Mouse (Mus musculus) myocyte (in vitro differentiated cells): Measurements from ENCODE around the gene Slfnl1.

Experiments used
- E2F4 ChIP-seq: IDR thresholded peaks from one replicate; pipeline ENCODE4 v1.6.1; 2011; ENCODE audit warnings: mild to moderate bottlenecking, control low read depth, moderate library complexity; ENCODE audit not compliant: insufficient read depth
- MAX ChIP-seq: IDR thresholded peaks from one replicate; pipeline ENCODE4 v1.6.1; 2011; ENCODE audit warnings: low read depth, mild to moderate bottlenecking, control low read depth
- TCF12 ChIP-seq: IDR thresholded peaks from one replicate; pipeline ENCODE4 v1.6.1; 2011; ENCODE audit warnings: mild to moderate bottlenecking, control low read depth; ENCODE audit not compliant: poor library complexity, insufficient read depth, severe bottlenecking
- USF1 ChIP-seq: IDR thresholded peaks from one replicate; pipeline ENCODE4 v1.6.1; 2011; ENCODE audit warnings: low read depth, mild to moderate bottlenecking, control low read depth, moderate library complexity

GRCm38 (mm10) chr4:120514366-120514765 lies 17.7 kb upstream of the Slfnl1 start:
- TF ChIP-seq USF1 (no peak), MAX (no peak), TCF12 (no peak), E2F4 (no peak)
